Mouse (Mus musculus): ENCODE measurements around the gene C1qtnf4. TPM values are rescaled to one million over a fixed set of nuclear protein-coding genes. Genes with fewer than 3 reads are reported as not detected.

Gene C1qtnf4
- 1 to 10 TPM; 7.4 to 7.8 TPM for total RNA-seq (2021)

- peak; percentile 29 for DNase-seq
Observed at GRCm38 (mm10) chr2:90885218-90886041, at the start of gene C1qtnf4. TSS of gene C1qtnf4 (plus strand) at chr2:90885860.

GRCm38 (mm10) chr2:90838621-90839020, 47.0 kb upstream of the C1qtnf4 start:
- DNase-seq, result no peak

- DNase-seq, result no peak
Observed at GRCm38 (mm10) chr2:90843666-90844065, 42.0 kb upstream of the C1qtnf4 start.

GRCm38 (mm10) chr2:90844262-90844661, 41.4 kb upstream of the C1qtnf4 start:
- no peak for DNase-seq

GRCm38 (mm10) chr2:90845234-90845633, 40.4 kb upstream of the C1qtnf4 start:
- no peak for DNase-seq

- peak; percentile 18 for DNase-seq
Observed at GRCm38 (mm10) chr2:90846171-90846570, 39.5 kb upstream of the C1qtnf4 start.

- no peak for DNase-seq
Observed at GRCm38 (mm10) chr2:90846597-90846954, 39.1 kb upstream of the C1qtnf4 start.

GRCm38 (mm10) chr2:90846955-90847680, 38.5 kb upstream of the C1qtnf4 start, which contains the start of gene Mtch2:
TSS of gene Mtch2 (plus strand) at chr2:90847155.
- peak; percentile 99 for DNase-seq

GRCm38 (mm10) chr2:90847681-90848050, 38.0 kb upstream of the C1qtnf4 start:
- no peak for DNase-seq

GRCm38 (mm10) chr2:90848331-90848730, 37.3 kb upstream of the C1qtnf4 start:
- DNase-seq, result no peak

GRCm38 (mm10) chr2:90850401-90850800, 35.3 kb upstream of the C1qtnf4 start:
- no peak for DNase-seq

- DNase-seq, result no peak
Observed at GRCm38 (mm10) chr2:90861486-90861885, 24.2 kb upstream of the C1qtnf4 start.

- no peak for DNase-seq
Observed at GRCm38 (mm10) chr2:90864184-90864583, 21.5 kb upstream of the C1qtnf4 start.

- DNase-seq, result peak; percentile 92
Observed at GRCm38 (mm10) chr2:90866524-90866923, 19.1 kb upstream of the C1qtnf4 start.

- peak; percentile 62 for DNase-seq
Observed at GRCm38 (mm10) chr2:90870136-90870601, 15.5 kb upstream of the C1qtnf4 start.

GRCm38 (mm10) chr2:90871180-90871961, 14.3 kb upstream of the C1qtnf4 start:
- no peak for DNase-seq

GRCm38 (mm10) chr2:90874025-90874424, 11.6 kb upstream of the C1qtnf4 start:
- DNase-seq, result no peak

- no peak for DNase-seq
Observed at GRCm38 (mm10) chr2:90875239-90875638, 10.4 kb upstream of the C1qtnf4 start.

GRCm38 (mm10) chr2:90877584-90878259, 7.9 kb upstream of the C1qtnf4 start:
- DNase-seq, result no peak

GRCm38 (mm10) chr2:90879419-90879818, 6.2 kb upstream of the C1qtnf4 start:
- DNase-seq, result no peak

- DNase-seq, result no peak
Observed at GRCm38 (mm10) chr2:90880144-90880785, 5.4 kb upstream of the C1qtnf4 start.

- no peak for DNase-seq
Observed at GRCm38 (mm10) chr2:90881824-90882223, 3.8 kb upstream of the C1qtnf4 start.

Measured in heart, postnatal 4 days (tissue).